Mouse (Mus musculus) stomach, postnatal 0 days (tissue): Measurements from ENCODE around the gene Rin1.

ENCODE experiments used
- CTCF ChIP-seq: IDR thresholded peaks from 2 replicates; pipeline ENCODE4 v1.5.1; 2016; ENCODE audit warnings: antibody characterized with exemption, low read depth, mild to moderate bottlenecking, moderate library complexity
- EP300 ChIP-seq: optimal IDR thresholded peaks from 2 replicates; pipeline ENCODE3; 2016; ENCODE audit warnings: antibody characterized with exemption

DNA sequence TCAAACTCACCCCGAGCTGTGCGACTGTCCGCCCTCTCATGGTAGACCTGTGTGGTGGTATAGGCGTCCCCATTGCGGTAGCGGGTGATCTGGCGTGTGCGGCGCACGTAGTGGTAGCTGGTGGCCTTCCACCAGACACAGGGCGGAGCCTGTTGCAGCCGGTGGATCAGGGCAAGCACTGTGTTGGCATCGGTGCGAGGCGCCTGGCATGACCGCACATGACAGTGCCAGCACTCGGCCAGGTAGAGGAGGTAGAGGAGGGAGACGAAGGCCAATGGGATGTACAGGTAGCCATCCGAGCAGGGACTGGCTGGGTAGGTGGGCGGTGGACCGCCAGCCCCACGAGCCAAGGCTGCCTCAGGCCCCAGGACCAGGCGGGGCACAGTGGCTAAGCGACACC is 32.3 kb downstream of the Rin1 start:
- no peak for TF ChIP-seq CTCF
- no peak for TF ChIP-seq EP300
